Mouse (Mus musculus) spleen, adult 12 weeks (tissue): ENCODE data around the gene Gm1604a.
A peak's percentile ranks its signal among the peaks of the same experiment; 100 is the strongest.
"Not testable (repeated sequence)": the region's sequence is repeated elsewhere in the genome, so short reads cannot be mapped to it uniquely, and the experiment has no call there.

Source experiments
- DNase-seq: peaks from one replicate; pipeline ENCODE4 v3.0.0; 2022; ENCODE audit warnings: low spot score

Gene Gm1604a

GRCm38 (mm10) chr17:7025257-7025656 is at the start of gene Gm1604a:
Gm1604a (plus strand) TSS chr17:7025568.
- not testable (repeated sequence) for DNase-seq

GRCm38 (mm10) chr17:6978287-6979248 is 46.8 kb upstream of the Gm1604a start, which contains the start of gene Gm49721:
Gm49721 (plus strand) TSS chr17:6978904.
- DNase-seq, result peak; percentile 54

GRCm38 (mm10) chr17:6979380-6979779 is 46.0 kb upstream of the Gm1604a start:
- not testable (repeated sequence) for DNase-seq

GRCm38 (mm10) chr17:6980144-6980543 is 45.2 kb upstream of the Gm1604a start:
- not testable (repeated sequence) for DNase-seq

- not testable (repeated sequence) for DNase-seq
Measured at GRCm38 (mm10) chr17:6986118-6986517, 39.2 kb upstream of the Gm1604a start.

- DNase-seq, result not testable (repeated sequence)
Measured at GRCm38 (mm10) chr17:6995504-6995903, 29.9 kb upstream of the Gm1604a start.

GRCm38 (mm10) chr17:6996826-6997225 is 28.5 kb upstream of the Gm1604a start:
- not testable (repeated sequence) for DNase-seq

- DNase-seq, result not testable (repeated sequence)
Measured at GRCm38 (mm10) chr17:6997778-6998490, 27.4 kb upstream of the Gm1604a start.

GRCm38 (mm10) chr17:7001790-7002585 is 23.4 kb upstream of the Gm1604a start:
- not testable (repeated sequence) for DNase-seq

- not testable (repeated sequence) for DNase-seq
Measured at GRCm38 (mm10) chr17:7003392-7003791, 22.0 kb upstream of the Gm1604a start.

- DNase-seq, result not testable (repeated sequence)
Measured at GRCm38 (mm10) chr17:7005646-7006045, 19.7 kb upstream of the Gm1604a start.

- DNase-seq, result not testable (repeated sequence)
Measured at GRCm38 (mm10) chr17:7008885-7009284, 16.5 kb upstream of the Gm1604a start.

GRCm38 (mm10) chr17:7009440-7009839 is 15.9 kb upstream of the Gm1604a start:
- DNase-seq, result not testable (repeated sequence)

- not testable (repeated sequence) for DNase-seq
Measured at GRCm38 (mm10) chr17:7009901-7010300, 15.5 kb upstream of the Gm1604a start.

GRCm38 (mm10) chr17:7014190-7014589 is 11.2 kb upstream of the Gm1604a start:
- DNase-seq, result not testable (repeated sequence)

GRCm38 (mm10) chr17:7025764-7026346 is 487 bp downstream of the Gm1604a start:
- not testable (repeated sequence) for DNase-seq

GRCm38 (mm10) chr17:7030204-7030603 is 4.8 kb downstream of the Gm1604a start:
- DNase-seq, result not testable (repeated sequence)

- DNase-seq, result not testable (repeated sequence)
Measured at GRCm38 (mm10) chr17:7030622-7031174, 5.3 kb downstream of the Gm1604a start.

- DNase-seq, result not testable (repeated sequence)
Measured at GRCm38 (mm10) chr17:7033192-7034166, 8.1 kb downstream of the Gm1604a start.
